In genomic region chr1:85697721-85698493, GRCm38 (mm10) we compare ENCODE assay signal across 24 mouse cellular contexts. TPM values are rescaled to one million over a fixed set of nuclear protein-coding genes. Genes with fewer than 3 reads are reported as not detected.
DNase-seq lines count a peak whose midpoint lies in the region; TF ChIP-seq lines count a peak whose summit lies in the region.
"Had no signal": no experiment of that assay in that cellular context is flagged by ENCODE, and none has a peak within 500 bp of the region (broad histone marks: within the 10 kb centered on the region; RNA-seq: fewer than 3 reads in every experiment).

No protein-coding gene starts in this region.

- H3K9ac ChIP-seq in CH12.LX (ENCODE audit: insufficient read depth, low read depth), result no peak overlapping the region
- H3K9ac ChIP-seq: embryonic facial prominence, embryonic 12.5 days; hindbrain, embryonic 13.5 days; limb, embryonic 15.5 days; liver, embryonic 15.5 days; midbrain, embryonic 12.5 days; neural tube, embryonic 12.5 days; stomach, embryonic 15.5 days had no signal

- TF ChIP-seq EP300 in CH12.LX (IDR thresholded peaks at IDR 0.05; ENCODE audit: low read length), result peak; percentile 86

- H3K27me3 ChIP-seq in thymus, adult 2 months (ENCODE audit: control insufficient read depth, insufficient read depth, low read length), result no peaks in the 10 kb centered on the region
- no peaks in the 10 kb centered on the region for H3K27me3 ChIP-seq in CH12.LX (replicated peaks)
- H3K27me3 ChIP-seq in forebrain, embryonic 10.5 days (ENCODE audit: poor library complexity, severe bottlenecking), result no peaks in the 10 kb centered on the region
- H3K27me3 ChIP-seq: embryonic facial prominence, embryonic 12.5 days; hindbrain, embryonic 13.5 days; limb, embryonic 15.5 days; liver, embryonic 15.5 days; midbrain, embryonic 12.5 days; neural tube, embryonic 12.5 days; stomach, embryonic 15.5 days had no signal

- H3K9me3 ChIP-seq in CH12.LX (replicated peaks; ENCODE audit: low read length), result no peaks in the 10 kb centered on the region
- no peaks in the 10 kb centered on the region for H3K9me3 ChIP-seq in forebrain, embryonic 10.5 days
- H3K9me3 ChIP-seq: embryonic facial prominence, embryonic 12.5 days; heart, embryonic 10.5 days; hindbrain, embryonic 13.5 days; limb, embryonic 15.5 days; liver, embryonic 15.5 days; midbrain, embryonic 12.5 days; neural tube, embryonic 12.5 days; stomach, embryonic 15.5 days had no signal

- 22% methylated on average over 4 of the region's 4 CpGs for WGBS in thymus, adult 2 months
- 88% methylated on average over 4 of the region's 4 CpGs for WGBS in forebrain, embryonic 10.5 days

- peaks cover 23% of the 10 kb centered on the region for H3K4me1 ChIP-seq in thymus, adult 2 months (replicated peaks; ENCODE audit: control insufficient read depth, insufficient read depth, low read length)
- H3K4me1 ChIP-seq in CH12.LX (ENCODE audit: control insufficient read depth in 1 of 2, insufficient read depth in 2 of 2), result peaks cover 3 to 48% of the 10 kb centered on the region in 2 experiments; a peak in 3 of 4 replicates
- no peaks in the 10 kb centered on the region for H3K4me1 ChIP-seq in forebrain, embryonic 10.5 days
- H3K4me1 ChIP-seq: embryonic facial prominence, embryonic 12.5 days; hindbrain, embryonic 13.5 days; limb, embryonic 15.5 days; midbrain, embryonic 12.5 days; neural tube, embryonic 12.5 days; stomach, embryonic 15.5 days had no signal

- H3K4me2 ChIP-seq in CH12.LX (ENCODE audit: insufficient read depth, low read depth, poor library complexity, severe bottlenecking), result 0 out of 2 replicates have a peak overlapping the region, but pooled peaks have one; percentile 57
- H3K4me2 ChIP-seq: embryonic facial prominence, embryonic 12.5 days; hindbrain, embryonic 13.5 days; limb, embryonic 15.5 days; liver, embryonic 15.5 days; midbrain, embryonic 12.5 days; neural tube, embryonic 12.5 days; stomach, embryonic 15.5 days had no signal

- peak overlapping the region; percentile 80 for H3K27ac ChIP-seq in thymus, adult 2 months (ENCODE audit: control insufficient read depth, insufficient read depth, low read length)
- H3K27ac ChIP-seq in CH12.LX (ENCODE audit: insufficient read depth, low read depth), result no peak overlapping the region
- no peak overlapping the region for H3K27ac ChIP-seq in forebrain, embryonic 10.5 days
- H3K27ac ChIP-seq: embryonic facial prominence, embryonic 12.5 days; heart, embryonic 10.5 days; hindbrain, embryonic 13.5 days; kidney, postnatal 0 days; layer of hippocampus, adult 2 months; limb, embryonic 15.5 days; liver, embryonic 15.5 days; macrophage; midbrain, embryonic 12.5 days; neural tube, embryonic 12.5 days; stomach, embryonic 15.5 days had no signal

- in situ Hi-C loops in CH12.LX (cut with MboI; ENCODE audit: low pct_ligation_motif_present, low pct_unique_long_range_greater_than_20kb, low sequenced_read_pairs), result no loop called here

- no peak for TF ChIP-seq CTCF in thymus, adult 2 months (IDR thresholded peaks at IDR 0.05; ENCODE audit: borderline replicate concordance, control insufficient read depth, extremely low read depth, insufficient read depth, low read length, poor library complexity)
- TF ChIP-seq CTCF in CH12.LX (conservative IDR thresholded peaks at IDR 0.05 in 1 of 2, IDR thresholded peaks at IDR 0.05 in 1 of 2; ENCODE audit: low read depth in 2 of 2, low read length in 2 of 2), result no peak

- H3K79me2 ChIP-seq in CH12.LX (replicated peaks; ENCODE audit: control insufficient read depth, extremely low read depth, insufficient read depth, poor library complexity, severe bottlenecking), result no peaks in the 10 kb centered on the region

- no peak for DNase-seq in thymus, adult 2 months
- DNase-seq in thymus, postnatal 10 days (ENCODE audit: low spot score in 2 of 2), result no peak
- peak; percentile 92 for DNase-seq in CH12.LX (ENCODE audit: extremely low read depth)
- DNase-seq in induced T-regulatory cell, adult 2 months (ENCODE audit: low read depth), result peak; percentile 64
- DNase-seq in forebrain, embryonic 10.5 days (ENCODE audit: extremely low spot score, low spot score), result no peak
- DNase-seq in gastrocnemius, postnatal 4 days (ENCODE audit: low spot score in 2 of 2), result no peak
- DNase-seq in adrenal gland, postnatal 25 days, result no peak
- DNase-seq: cerebellum, adult 9-10 months; gastrocnemius, postnatal 10 days; right cerebral cortex, adult 18-20 months had no signal

- H3K36me3 ChIP-seq in thymus, adult 2 months (ENCODE audit: control insufficient read depth, insufficient read depth, low read length), result peaks cover 83% of the 10 kb centered on the region
- peaks cover 6 to 72% of the 10 kb centered on the region in 2 experiments for H3K36me3 ChIP-seq in CH12.LX (replicated peaks in 1 of 2; ENCODE audit: control insufficient read depth in 1 of 2, insufficient read depth in 1 of 2, low read length in 1 of 2)
- H3K36me3 ChIP-seq in forebrain, embryonic 10.5 days (replicated peaks), result no peaks in the 10 kb centered on the region
- H3K36me3 ChIP-seq: embryonic facial prominence, embryonic 12.5 days; G1E; heart, embryonic 10.5 days; hindbrain, embryonic 13.5 days; limb, embryonic 15.5 days; midbrain, embryonic 12.5 days; neural tube, embryonic 12.5 days; stomach, embryonic 15.5 days had no signal

- no peak overlapping the region for H3K4me3 ChIP-seq in thymus, adult 2 months (ENCODE audit: control insufficient read depth, insufficient read depth, low read length)
- no peak overlapping the region for H3K4me3 ChIP-seq in CH12.LX (replicated peaks in 1 of 3; ENCODE audit: low read depth in 2 of 3, low read length in 2 of 3, poor library complexity in 1 of 3)
- no peak overlapping the region for H3K4me3 ChIP-seq in forebrain, embryonic 10.5 days
- H3K4me3 ChIP-seq: embryonic facial prominence, embryonic 12.5 days; erythroblast, embryonic 14.5 days; heart, embryonic 10.5 days; hindbrain, embryonic 13.5 days; layer of hippocampus, adult 2 months; limb, embryonic 15.5 days; liver, embryonic 15.5 days; midbrain, embryonic 12.5 days; neural tube, embryonic 12.5 days; stomach, embryonic 15.5 days had no signal

- no peak for TF ChIP-seq POLR2A in thymus, adult 2 months (IDR thresholded peaks at IDR 0.05; ENCODE audit: control insufficient read depth, extremely low read depth, insufficient read depth, low read length, poor library complexity)
- TF ChIP-seq POLR2A in CH12.LX (IDR thresholded peaks at IDR 0.05; ENCODE audit: low read depth, low read length), result no peak

- no peak for TF ChIP-seq RAD21 in CH12.LX (IDR thresholded peaks at IDR 0.05; ENCODE audit: low read depth, low read length)

- dilution Hi-C loops in CH12.LX (cut with MboI; ENCODE audit: extremely low pct_ligation_motif_present, extremely low pct_unique_long_range_greater_than_20kb, low sequenced_read_pairs), result no loop called here

TF ChIP-seq in CH12.LX, 34 proteins besides CTCF, POLR2A, EP300 and RAD21:
- no peak for TF ChIP-seq MXI1 (IDR thresholded peaks at IDR 0.05; ENCODE audit: low read depth, low read length)
- 0 out of 2 replicates have a peak, but pooled peaks have one; percentile 29 for TF ChIP-seq MAX (IDR thresholded peaks at IDR 0.05; ENCODE audit: low read length)
- TF ChIP-seq MAFK (IDR thresholded peaks at IDR 0.05; ENCODE audit: insufficient replicate concordance, low read length), result no peak
- TF ChIP-seq TCF12 (IDR thresholded peaks at IDR 0.05; ENCODE audit: low read depth, low read length), result 0 out of 2 replicates have a peak, but pooled peaks have one; percentile 35
- TF ChIP-seq JUN (IDR thresholded peaks at IDR 0.05; ENCODE audit: insufficient read depth, low read depth, low read length), result peak; percentile 54; the same call in 1 of the 2 replicates
- TF ChIP-seq MYC (IDR thresholded peaks at IDR 0.05; ENCODE audit: low read depth, low read length), result 0 out of 2 replicates have a peak, but pooled peaks have one; percentile 49
- peak; percentile 29; the same call in 1 of the 2 replicates for TF ChIP-seq IRF4 (IDR thresholded peaks at IDR 0.05; ENCODE audit: low read depth, low read length)
- 0 out of 2 replicates have a peak, but pooled peaks have one; percentile 52 for TF ChIP-seq RCOR1 (conservative IDR thresholded peaks at IDR 0.05; ENCODE audit: low read depth, low read length)
- no peak for TF ChIP-seq ZNF384 (IDR thresholded peaks at IDR 0.05; ENCODE audit: low read depth, low read length)
- peak; percentile 46; the same call in 1 of the 2 replicates for TF ChIP-seq SIN3A (IDR thresholded peaks at IDR 0.05; ENCODE audit: low read length)
- TF ChIP-seq ETS1 (conservative IDR thresholded peaks at IDR 0.05; ENCODE audit: low read depth, low read length), result peak; percentile 44
- TF ChIP-seq BHLHE40 (IDR thresholded peaks at IDR 0.05; ENCODE audit: low read depth, low read length), result peak; percentile 68
- TF ChIP-seq E2F4 (IDR thresholded peaks at IDR 0.05; ENCODE audit: insufficient replicate concordance, low read depth, low read length), result no peak
- TF ChIP-seq TBP (conservative IDR thresholded peaks at IDR 0.05; ENCODE audit: low read depth, low read length), result 0 out of 2 replicates have a peak, but pooled peaks have one; percentile 50
- TF ChIP-seq MAZ (IDR thresholded peaks at IDR 0.05; ENCODE audit: low read depth, low read length), result 0 out of 2 replicates have a peak, but pooled peaks have one; percentile 54
- TF ChIP-seq CHD2 (IDR thresholded peaks at IDR 0.05; ENCODE audit: low read length), result peak; percentile 31; the same call in 1 of the 2 replicates
- peak; percentile 84 for TF ChIP-seq JUND (conservative IDR thresholded peaks at IDR 0.05; ENCODE audit: low read depth, low read length)
- 0 out of 2 replicates have a peak, but pooled peaks have one; percentile 22 for TF ChIP-seq HCFC1 (IDR thresholded peaks at IDR 0.05; ENCODE audit: low read depth, low read length)
- TF ChIP-seq ZKSCAN1 (IDR thresholded peaks at IDR 0.05; ENCODE audit: borderline replicate concordance, low read depth, low read length), result no peak
- peak; percentile 39; the same call in 1 of the 2 replicates for TF ChIP-seq ELF1 (IDR thresholded peaks at IDR 0.05; ENCODE audit: low read depth, low read length)
- peak; percentile 7; the same call in 1 of the 2 replicates for TF ChIP-seq SMC3 (IDR thresholded peaks at IDR 0.05; ENCODE audit: low read depth, low read length)

RNA-seq across cellular contexts. Expression of gene Sp100, which starts 48.1 kb away (rescaled TPM):
- polyA plus RNA-seq in thymus, adult 2 months (2012; rRNA removed), result 60.6 and 68.0 TPM in 2 replicates
- total RNA-seq in CH12.LX (2012; rRNA removed) (21.1 and 24.7 TPM in 2 replicates), CH12.LX (2014; rRNA removed) (64.6 and 74.0 TPM in 2 replicates)
- 54.1 and 59.5 TPM in 2 replicates for polyA plus RNA-seq in CH12.LX (2012; ENCODE audit: insufficient read length, low read depth)
- 0.24 and 0.44 TPM in 2 replicates for polyA plus RNA-seq in forebrain, embryonic 10.5 days (2016; fragmentation: Nextera tagmentation; extraction: Ambion mirVana)
- total RNA-seq in gastrocnemius, postnatal 4 days (2021), result 1 to 10 TPM; 1.5 to 2.0 TPM
- total RNA-seq in adrenal gland, postnatal 25 days (2021), result 18.4 and 19.8 TPM in 2 replicates
- polyA plus RNA-seq: C2C12, G1E had no signal

Comparison
In these comparisons a context has a peak if more than half of its experiments do, and no peak if none do; other contexts are left out.
1. DNase-seq: peak in CH12.LX (single experiment) and induced T-regulatory cell, adult 2 months (single experiment); none in thymus, adult 2 months (single experiment), thymus, postnatal 10 days (0 of 2), forebrain, embryonic 10.5 days (single experiment), gastrocnemius, postnatal 4 days (0 of 2) and adrenal gland, postnatal 25 days (single experiment).